Mouse (Mus musculus) MEL (cell line): ENCODE data around the gene Soat1.

Experiments used
- CTCF ChIP-seq, 3 experiments: IDR thresholded peaks in 2 of 3; conservative IDR thresholded peaks in 1 of 3; 2 replicates each; pipeline ENCODE4 v1.5.1; 2011 to 2012; ENCODE audit warnings: low read length in 3 of 3, low read depth in 2 of 3, mild to moderate bottlenecking in 2 of 3, improper control_type of control experiment in 1 of 3, inconsistent platforms in 1 of 3, mixed read lengths in 1 of 3, moderate library complexity in 1 of 3; ENCODE audit not compliant: control insufficient read depth in 1 of 3, insufficient read depth in 1 of 3, poor library complexity in 1 of 3, severe bottlenecking in 1 of 3
- SIN3A ChIP-seq: IDR thresholded peaks from 2 replicates; pipeline ENCODE4 v1.6.1; 2012; ENCODE audit warnings: low read length, improper control_type of control experiment, inconsistent platforms

DNA sequence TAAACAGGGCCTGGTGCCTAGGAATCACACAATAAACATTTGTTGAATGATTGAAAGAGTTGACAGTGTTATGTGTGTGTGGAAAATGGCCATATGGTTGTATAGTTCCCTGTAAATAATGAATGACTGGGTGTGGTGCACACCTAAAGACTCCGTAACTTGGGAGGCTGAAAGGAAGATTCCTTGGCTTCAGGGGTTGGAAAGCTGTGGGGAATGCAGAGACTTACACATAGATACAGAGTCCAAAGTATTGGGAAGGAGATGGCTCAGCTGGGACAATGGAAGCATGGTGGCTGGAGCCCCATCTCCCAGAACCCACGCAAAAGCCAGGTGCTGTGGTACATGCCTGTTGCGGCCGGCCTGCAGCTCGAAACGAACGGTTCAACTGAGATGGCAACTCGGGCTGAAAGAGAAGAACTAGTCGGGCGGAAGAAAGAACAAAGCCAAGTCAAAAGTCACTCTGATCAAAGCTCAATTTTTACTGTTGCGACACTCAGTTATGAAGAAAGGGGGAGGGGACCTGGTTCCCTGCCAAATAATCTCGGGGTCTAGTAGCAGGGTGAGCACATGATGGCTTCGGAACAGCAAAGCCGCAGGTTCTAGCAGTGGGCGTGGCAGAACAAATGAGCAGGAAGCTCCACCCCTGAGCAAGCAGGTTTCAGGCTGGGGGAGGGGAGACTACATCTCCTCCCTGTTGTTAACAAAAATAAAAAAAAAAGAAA, 47.8 kb upstream of the Soat1 start:
- TF ChIP-seq CTCF (IDR thresholded peaks at IDR 0.05 in 2 of 3, conservative IDR thresholded peaks at IDR 0.05 in 1 of 3; ENCODE audit: control insufficient read depth in 1 of 3, insufficient read depth in 1 of 3, low read depth in 2 of 3, low read length in 3 of 3, poor library complexity in 1 of 3, severe bottlenecking in 1 of 3) (no peak), SIN3A (no peak)
